Mouse (Mus musculus): ENCODE results near the gene Slc2a9.
A peak's percentile ranks its signal among the peaks of the same experiment; 100 is the strongest.

Slc2a9 gene

DNA sequence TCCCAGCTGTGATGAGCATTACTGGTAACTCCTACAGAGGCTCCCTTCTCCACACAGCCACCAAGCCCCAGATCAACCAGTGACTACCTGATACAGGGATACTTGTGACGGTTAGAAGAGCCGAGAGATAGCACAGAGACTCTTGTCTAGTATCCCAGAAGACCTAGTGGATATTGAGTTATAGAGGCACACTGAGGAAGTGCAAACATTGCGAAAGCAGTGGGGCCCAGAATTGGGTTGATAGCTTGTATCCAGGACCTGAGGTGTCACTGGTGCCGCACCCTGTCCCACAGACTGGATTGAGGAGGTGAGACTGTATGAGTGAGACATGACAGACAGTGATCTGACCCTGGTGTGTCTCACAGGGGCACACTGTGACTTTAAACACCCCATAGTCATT lies at the start of gene Slc2a9:
Gene Slc2a9, minus strand, starts transcription at position 152 of the 400 bp plus-strand sequence.
- no peak for DNase-seq

DNA sequence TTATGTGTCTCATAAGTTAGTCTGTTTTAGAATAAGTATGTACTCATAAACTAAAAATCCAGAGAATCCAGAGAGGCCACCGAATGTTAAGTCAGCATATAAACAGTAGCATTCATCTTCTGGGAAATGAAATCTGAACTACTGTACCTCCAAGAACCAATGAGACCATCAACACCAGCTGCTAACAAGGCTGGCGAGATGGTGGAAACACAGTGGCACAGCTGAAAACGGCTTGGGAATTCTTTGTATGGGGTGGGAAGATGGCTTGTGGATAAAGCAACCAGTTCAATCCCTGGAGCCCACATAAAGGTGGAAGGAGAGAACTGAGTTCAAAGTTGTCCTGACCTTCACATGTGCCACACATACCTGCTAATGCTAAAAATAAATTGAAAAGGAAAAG lies 49.7 kb upstream of the Slc2a9 start:
- DNase-seq = no peak

DNA sequence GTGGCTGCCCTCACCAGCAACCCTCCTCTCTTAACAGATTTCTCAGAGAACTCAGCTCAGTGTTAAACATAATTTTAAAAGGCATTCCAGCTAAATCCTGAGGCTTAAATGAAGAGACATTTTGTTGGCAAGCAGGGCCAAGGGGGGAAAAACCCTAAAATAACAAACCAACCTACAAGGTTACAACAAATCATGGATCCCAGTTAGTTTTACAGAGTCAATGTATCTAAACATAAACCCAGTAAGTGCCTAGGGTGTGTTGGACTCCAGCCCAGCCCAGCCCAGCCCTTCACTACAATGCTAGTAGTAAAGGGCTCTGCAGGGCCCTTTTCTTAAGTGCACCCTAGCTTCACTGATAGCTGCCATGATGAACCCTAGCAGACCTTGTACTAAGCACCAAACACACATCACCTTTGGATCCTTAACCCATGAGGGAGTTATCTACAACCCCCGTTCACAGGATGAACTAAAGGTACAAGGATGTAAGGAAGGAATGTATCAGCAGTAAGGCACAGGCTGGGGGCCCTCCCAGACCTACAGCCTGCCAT lies 47.4 kb upstream of the Slc2a9 start:
- DNase-seq = no peak

DNA sequence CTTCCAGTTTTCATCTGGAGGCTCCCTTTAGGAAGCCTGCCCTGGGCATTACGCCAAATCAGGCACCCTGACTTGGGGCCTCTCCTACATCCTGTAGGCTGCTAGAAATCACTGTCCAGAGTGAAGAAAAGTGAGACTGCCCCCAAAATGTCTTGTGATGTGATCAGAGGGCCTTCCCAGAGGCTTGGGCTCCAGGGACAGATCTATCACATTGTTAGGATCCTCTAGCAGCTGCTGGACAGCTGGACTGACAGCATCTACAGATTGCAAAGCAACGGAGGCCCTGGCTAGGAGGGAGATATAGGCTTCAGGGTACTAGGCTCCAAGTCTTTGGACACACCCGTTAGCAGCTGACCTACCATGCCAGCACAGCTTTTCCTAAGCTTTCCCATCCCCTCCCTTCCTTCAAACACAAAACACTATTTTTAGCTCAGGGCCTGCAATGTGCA lies 46.5 kb upstream of the Slc2a9 start:
- peak; percentile 60 for DNase-seq

DNA sequence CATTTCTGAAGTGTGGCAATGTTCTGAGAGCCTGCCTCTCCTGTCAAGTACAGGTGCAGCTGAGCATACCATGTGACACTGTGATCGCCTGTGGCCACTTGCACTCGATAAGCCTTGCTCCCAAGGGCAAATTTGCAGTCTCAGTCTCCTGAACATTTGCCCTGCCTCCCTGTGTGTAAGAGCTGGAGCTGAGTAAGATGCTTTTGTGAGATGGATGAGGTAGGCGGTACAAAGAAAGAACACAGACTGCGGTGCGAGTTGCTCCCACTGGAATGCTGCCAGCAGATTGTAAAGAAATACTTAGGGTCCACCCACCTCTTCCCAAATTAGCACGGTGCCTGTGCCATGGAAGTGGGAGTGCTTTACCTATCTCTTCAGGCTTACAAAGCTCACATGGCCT lies 44.4 kb upstream of the Slc2a9 start:
- no peak for DNase-seq

- DNase-seq = no peak
These were observed 41.8 kb upstream of the Slc2a9 start for GRCm38 (mm10) chr5:38544423-38545415.

DNA sequence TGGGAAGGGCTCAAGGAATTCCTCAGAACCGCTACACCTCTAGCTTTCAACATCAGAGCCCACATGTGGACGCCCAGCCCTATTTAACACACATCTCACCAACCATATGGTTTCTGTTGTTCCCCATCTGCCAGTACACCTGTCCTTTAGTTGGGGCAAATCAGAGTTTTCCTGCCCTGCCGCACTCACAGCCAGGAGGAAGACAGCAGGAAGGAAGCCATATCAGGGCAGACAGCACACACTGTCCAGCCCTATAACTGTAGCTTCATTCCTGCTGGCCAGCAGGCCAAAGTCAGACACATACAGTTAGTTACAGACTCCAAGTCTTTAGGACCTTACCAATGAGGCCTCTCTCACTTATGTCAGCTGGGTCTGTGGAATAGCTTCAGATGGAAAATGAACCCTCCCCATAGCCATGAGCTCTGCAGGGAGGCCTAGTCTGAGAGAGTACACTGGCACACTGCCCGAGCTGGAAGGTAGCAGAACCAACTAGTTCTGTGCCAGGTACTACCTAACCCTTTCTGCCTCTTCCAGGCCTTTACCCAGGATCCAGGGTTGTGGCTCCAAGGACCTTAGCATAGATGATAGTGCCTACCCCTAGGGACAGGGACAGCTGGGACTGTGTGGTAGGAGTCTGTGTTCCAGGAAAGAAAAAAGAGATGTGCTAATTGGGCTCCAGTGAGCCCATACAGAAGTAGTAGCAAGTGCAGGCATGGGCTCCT lies 40.7 kb upstream of the Slc2a9 start:
- DNase-seq = peak; percentile 45

DNA sequence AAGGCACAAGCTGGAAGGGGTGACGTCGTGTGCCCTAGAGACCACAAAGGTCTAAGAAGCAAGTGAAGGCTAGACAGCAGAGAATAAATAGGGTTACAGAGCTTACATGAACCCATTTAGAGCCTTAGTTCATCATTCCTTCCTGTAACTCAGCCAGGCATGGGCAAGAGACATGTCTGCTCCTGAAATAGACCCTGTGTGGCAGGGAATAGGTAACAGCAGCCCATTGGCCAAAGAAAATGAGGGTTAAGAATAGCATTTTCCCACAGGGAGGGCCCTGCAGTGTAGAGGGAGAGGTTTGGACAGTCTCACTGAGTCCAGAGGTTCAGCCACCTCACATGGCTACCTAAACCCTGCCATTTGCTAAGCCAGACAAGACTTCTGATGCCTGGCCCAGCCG lies 38.8 kb upstream of the Slc2a9 start:
- DNase-seq = no peak

- no peak for DNase-seq
These were observed 38.0 kb upstream of the Slc2a9 start for GRCm38 (mm10) chr5:38540898-38541297.

DNA sequence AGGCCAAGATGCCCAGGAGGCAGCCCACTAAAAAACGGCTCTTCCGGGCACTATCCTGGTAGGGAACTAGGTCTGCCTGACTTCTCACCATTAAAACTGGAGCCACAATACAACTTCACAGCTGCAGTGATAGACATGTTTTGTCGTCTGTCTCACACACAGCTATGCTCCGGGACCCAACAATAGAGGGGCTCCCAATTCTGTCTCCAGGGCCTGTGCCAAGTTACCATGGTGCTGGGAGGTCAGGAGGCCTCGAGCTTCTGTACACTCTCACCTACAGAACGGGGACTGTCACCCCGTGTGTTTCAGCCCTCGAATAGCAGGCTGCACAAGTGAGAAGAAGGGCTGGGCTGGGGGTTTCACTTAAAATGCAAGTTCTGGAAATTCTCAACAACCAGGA lies 35.6 kb upstream of the Slc2a9 start:
- no peak for DNase-seq

DNA sequence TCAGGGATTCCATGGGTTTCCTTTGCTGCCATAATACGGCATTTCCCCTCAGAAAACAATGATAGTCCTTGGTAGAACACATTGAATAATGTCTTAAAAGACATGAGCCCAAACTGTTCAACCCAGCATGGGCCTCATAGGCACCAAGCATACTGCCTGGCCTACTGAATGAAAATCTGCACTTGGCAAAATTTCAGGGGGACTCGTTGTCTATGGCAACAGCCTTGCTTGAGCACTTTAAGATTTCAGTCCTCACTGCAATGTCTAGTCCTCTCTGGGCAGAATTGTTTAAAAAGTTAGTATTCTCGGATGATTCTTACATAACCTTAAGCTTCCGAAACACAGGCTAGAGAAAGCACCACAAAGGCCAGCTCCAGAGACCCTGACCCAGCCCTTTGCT lies 34.9 kb upstream of the Slc2a9 start:
- DNase-seq = no peak

DNA sequence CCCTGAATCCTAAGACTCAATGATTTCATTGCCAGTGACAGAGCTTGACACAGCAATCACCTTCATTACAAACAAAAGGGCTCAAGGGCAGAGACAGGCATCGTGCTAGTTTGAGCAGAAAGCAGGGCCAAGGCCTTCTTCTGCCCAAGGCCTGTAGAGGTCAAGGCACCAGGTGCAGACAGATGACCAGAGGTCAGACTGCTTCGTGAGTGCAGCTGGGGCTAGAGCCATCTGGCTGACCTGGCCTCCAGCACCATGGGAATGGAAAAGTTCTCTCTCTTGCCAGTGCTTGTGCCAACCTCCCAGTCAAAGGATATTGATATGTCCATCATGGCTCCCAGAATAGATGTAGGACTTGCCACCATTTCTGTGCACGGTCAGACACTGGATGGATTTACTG lies 33.9 kb upstream of the Slc2a9 start:
- no peak for DNase-seq

DNA sequence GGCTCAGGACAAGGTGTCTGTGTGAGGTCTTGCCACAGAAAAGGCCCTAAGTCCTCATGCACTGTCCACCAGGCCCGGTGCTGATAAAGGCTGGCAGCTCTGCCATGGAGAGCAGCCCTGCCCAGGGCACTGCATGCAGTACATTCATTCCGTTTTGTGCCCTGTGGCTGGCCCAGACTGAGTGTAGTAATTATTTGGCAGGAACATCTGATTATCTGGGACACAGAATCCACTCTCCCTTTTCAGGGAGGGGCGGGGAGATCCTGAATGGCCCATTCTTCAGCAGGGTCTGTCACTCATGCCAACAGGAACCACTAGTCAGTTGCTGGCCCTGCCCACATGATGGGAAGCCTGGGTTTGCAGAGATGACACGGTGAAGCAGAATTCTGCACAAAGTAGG lies 29.1 kb upstream of the Slc2a9 start:
- DNase-seq = no peak

- DNase-seq = no peak
These were observed 26.9 kb upstream of the Slc2a9 start for GRCm38 (mm10) chr5:38529724-38530428.

DNA sequence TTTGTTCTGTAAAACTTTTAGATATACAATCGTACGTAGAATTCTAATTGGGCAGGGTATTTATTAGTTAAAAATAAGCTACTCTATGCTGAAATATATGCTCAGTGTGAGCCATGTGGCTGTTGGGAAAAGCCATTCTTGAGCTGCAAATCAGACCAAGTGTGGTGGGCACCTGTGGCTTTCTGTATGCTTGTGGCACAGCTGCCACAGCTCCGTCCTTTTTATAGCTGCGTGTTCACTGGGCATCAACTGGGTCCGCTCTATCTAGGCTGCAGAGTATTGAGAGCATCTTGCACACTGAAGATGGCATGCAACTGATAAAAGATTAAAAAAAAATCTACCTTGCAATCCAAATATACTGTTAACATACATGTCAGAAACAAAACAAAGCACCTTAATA lies 20.0 kb upstream of the Slc2a9 start:
- DNase-seq = no peak

DNA sequence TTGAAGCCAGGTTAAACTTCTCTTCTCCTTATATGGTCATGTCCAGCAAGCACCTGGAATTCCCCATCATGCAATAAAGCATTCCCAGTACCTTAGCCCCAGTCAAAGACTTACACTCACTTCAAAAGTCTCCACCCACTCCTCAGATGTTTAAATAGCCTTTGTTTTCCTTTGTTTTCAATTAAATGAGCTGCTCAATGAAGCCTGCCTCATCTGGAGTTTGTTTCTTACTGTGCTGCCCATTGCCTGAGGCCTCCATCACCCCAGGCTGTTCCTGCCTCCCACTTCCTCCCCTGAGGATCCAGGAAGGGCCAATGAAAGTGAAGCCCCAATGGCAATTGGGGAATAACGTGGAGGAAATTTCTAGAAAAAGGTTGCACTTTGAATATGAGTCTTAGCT lies 17.9 kb upstream of the Slc2a9 start:
- DNase-seq = no peak

GRCm38 (mm10) chr5:38516267-38516666 lies 13.3 kb upstream of the Slc2a9 start:
- peak; percentile 57 for DNase-seq

GRCm38 (mm10) chr5:38512991-38513390 lies 10.0 kb upstream of the Slc2a9 start:
- DNase-seq = no peak

- no peak for DNase-seq
These were observed 6.6 kb upstream of the Slc2a9 start for GRCm38 (mm10) chr5:38509568-38509967.

GRCm38 (mm10) chr5:38505435-38505765 lies 2.5 kb upstream of the Slc2a9 start:
- DNase-seq = no peak

DNA sequence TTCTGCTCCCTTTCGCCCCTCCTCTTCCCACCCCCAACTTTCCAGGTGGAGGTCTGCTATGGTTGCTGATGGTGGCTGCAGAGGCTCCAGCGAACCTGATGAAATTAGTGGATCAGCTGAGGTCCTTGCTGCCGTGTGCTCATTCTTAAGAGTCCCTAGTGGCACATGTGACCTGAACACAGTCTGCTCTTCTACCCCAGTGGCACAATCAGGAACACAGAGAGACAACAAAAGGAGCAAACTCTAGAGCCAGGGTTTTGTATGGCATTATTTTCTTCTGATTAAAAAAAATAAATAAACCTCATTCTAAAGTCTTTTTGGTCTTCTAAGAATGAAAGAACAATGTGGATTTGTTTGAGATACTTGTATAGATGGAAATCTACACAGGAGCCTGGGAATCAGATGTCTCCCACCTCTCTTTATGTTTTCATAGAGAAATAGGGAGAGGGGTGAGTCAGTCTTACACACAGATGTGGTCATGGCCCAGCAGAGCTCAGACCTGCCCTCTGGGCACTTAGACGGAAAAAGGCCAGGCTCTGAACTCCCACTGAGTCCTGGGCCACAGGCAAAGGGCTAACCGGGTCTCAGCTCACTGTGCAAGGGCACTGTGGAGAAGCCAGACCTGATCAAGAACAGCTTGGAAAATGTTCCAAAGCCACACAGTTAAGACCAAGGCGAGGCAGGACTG lies 1.9 kb upstream of the Slc2a9 start:
- no peak for DNase-seq

DNA sequence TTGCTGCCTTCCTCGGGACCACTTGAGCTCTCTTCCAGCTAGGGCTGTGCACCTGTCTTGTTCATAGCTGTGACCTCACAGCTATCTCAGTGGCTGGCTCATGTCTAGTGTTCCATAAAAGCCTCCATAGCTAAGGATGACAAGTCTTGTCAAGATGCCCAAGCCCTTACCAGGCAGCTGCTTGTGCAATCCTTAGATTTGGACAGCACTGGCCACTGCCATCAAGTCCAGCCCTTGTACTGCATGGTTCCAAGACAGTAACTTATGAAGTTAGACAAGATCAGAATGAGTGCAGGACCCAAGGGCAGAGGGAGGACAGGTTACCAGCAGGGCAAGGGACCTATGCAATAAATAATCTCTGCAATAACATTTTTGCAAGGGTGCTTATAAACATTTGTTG lies 1.2 kb upstream of the Slc2a9 start:
- DNase-seq = no peak

DNA sequence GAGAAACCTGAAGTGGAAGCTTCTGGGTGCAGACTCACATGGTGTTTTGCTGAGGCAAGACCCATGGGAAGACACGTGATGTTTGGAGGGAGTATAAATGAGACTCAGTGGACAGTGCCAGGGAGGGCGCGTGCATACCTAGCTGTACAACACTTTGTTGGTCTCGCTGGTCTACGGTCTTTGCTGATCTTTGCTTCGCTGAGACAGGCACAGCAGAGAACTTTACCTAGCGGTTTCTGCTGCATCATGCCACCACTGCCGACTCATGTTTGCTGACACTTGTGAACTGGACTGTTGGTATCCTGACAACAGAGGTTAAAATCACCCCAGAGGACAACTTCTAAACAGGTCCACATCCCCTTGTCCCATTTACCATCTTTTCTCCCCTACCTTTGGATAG lies 2.9 kb downstream of the Slc2a9 start:
- no peak for DNase-seq
